9 mouse cellular contexts compared by ENCODE assay signal in the genomic region with DNA sequence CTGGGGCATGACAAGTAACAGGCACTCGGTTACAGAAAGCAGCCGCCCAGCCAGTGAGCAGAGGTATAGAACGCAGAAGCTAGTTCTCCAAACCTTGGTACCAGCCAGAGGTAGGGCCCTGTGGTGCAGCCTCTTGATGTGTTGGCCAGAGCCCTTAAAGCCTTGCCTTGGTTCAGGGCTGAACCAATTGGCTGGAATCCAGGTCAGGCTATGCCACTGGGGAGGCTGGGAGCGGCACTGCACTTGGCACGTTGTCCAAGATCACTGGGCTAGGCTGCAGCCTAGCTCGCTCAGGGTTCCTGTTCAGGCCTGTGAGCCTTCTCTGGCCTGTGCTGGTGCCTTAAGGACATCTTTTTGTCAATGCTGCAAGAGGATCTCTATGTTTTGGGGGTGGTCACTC. TPM values are rescaled to one million over a fixed set of nuclear protein-coding genes. Genes with fewer than 3 reads are reported as not detected.
A peak's percentile ranks its signal among the peaks of the same experiment; 100 is the strongest.
DNase-seq lines count a peak whose midpoint lies in the region; ATAC-seq and TF ChIP-seq lines count a peak whose summit lies in the region.
"Had no signal": no experiment of that assay in that cellular context is flagged by ENCODE, and none has a peak within 500 bp of the region (broad histone marks: within the 10 kb centered on the region; RNA-seq: fewer than 3 reads in every experiment).

No protein-coding gene starts in this region.

- no peaks in the 10 kb centered on the region; the same call in 1 of the 2 replicates for H3K9me3 ChIP-seq in intestine, embryonic 14.5 days (ENCODE audit: control insufficient read depth, low read length)
- H3K9me3 ChIP-seq in intestine, postnatal 0 days (ENCODE audit: control insufficient read depth) = no peaks in the 10 kb centered on the region
- H3K9me3 ChIP-seq in forebrain, embryonic 16.5 days (ENCODE audit: control insufficient read depth, low read length) = no peaks in the 10 kb centered on the region
- H3K9me3 ChIP-seq in lung, embryonic 14.5 days (ENCODE audit: low read depth, low read length) = no peaks in the 10 kb centered on the region
- H3K9me3 ChIP-seq: limb, embryonic 12.5 days had no signal

- intact Hi-C loops in heart, postnatal 36 days (cut with DNase I) = loop anchor here (2.0 to 10.0 kb wide), 4 partner anchors 77 to 399 kb away; a partner anchor contains a TSS

- H3K9ac ChIP-seq in intestine, embryonic 14.5 days (ENCODE audit: low read length) = no peak overlapping the region
- no peak overlapping the region for H3K9ac ChIP-seq in intestine, postnatal 0 days (ENCODE audit: low read depth, low read length)
- no peak overlapping the region for H3K9ac ChIP-seq in forebrain, embryonic 16.5 days (replicated peaks; ENCODE audit: low read depth, low read length)
- no peak overlapping the region for H3K9ac ChIP-seq in lung, embryonic 14.5 days
- H3K9ac ChIP-seq: limb, embryonic 12.5 days had no signal

- H3K4me3 ChIP-seq in intestine, embryonic 14.5 days (ENCODE audit: low read depth, low read length) = no peak overlapping the region
- no peak overlapping the region for H3K4me3 ChIP-seq in intestine, postnatal 0 days (ENCODE audit: low read depth, low read length)
- no peak overlapping the region for H3K4me3 ChIP-seq in forebrain, embryonic 16.5 days (replicated peaks; ENCODE audit: low read length)
- no peak overlapping the region for H3K4me3 ChIP-seq in lung, embryonic 14.5 days (ENCODE audit: low read depth, low read length)
- H3K4me3 ChIP-seq: limb, embryonic 12.5 days had no signal

- H3K27me3 ChIP-seq in intestine, embryonic 14.5 days (replicated peaks; ENCODE audit: control insufficient read depth, insufficient read depth, low read length) = no peaks in the 10 kb centered on the region
- no peaks in the 10 kb centered on the region for H3K27me3 ChIP-seq in intestine, postnatal 0 days (replicated peaks; ENCODE audit: control insufficient read depth, insufficient read depth, low read length)
- H3K27me3 ChIP-seq in forebrain, embryonic 16.5 days (replicated peaks; ENCODE audit: control insufficient read depth, insufficient read depth, low read length) = no peaks in the 10 kb centered on the region
- H3K27me3 ChIP-seq in lung, embryonic 14.5 days (ENCODE audit: insufficient read depth, low read length) = no peaks in the 10 kb centered on the region
- H3K27me3 ChIP-seq: limb, embryonic 12.5 days had no signal

- no peak for TF ChIP-seq CTCF in intestine, postnatal 0 days (IDR thresholded peaks at IDR 0.05; ENCODE audit: low read depth)
- no peak for TF ChIP-seq CTCF in lung, embryonic 14.5 days (IDR thresholded peaks at IDR 0.05; ENCODE audit: low read depth)

- H3K4me2 ChIP-seq in intestine, embryonic 14.5 days (ENCODE audit: low read length) = no peak overlapping the region
- no peak overlapping the region for H3K4me2 ChIP-seq in intestine, postnatal 0 days (replicated peaks; ENCODE audit: low read depth)
- no peak overlapping the region for H3K4me2 ChIP-seq in forebrain, embryonic 16.5 days (ENCODE audit: low read length)
- H3K4me2 ChIP-seq in lung, embryonic 14.5 days = no peak overlapping the region
- H3K4me2 ChIP-seq: limb, embryonic 12.5 days had no signal

- peaks cover 53% of the 10 kb centered on the region for H3K4me1 ChIP-seq in intestine, embryonic 14.5 days (replicated peaks; ENCODE audit: control insufficient read depth, insufficient read depth, low read length)
- peaks cover 15% of the 10 kb centered on the region for H3K4me1 ChIP-seq in intestine, postnatal 0 days (replicated peaks; ENCODE audit: control insufficient read depth, insufficient read depth, low read length)
- H3K4me1 ChIP-seq in forebrain, embryonic 16.5 days (replicated peaks; ENCODE audit: control insufficient read depth, insufficient read depth, low read length) = peaks cover 22% of the 10 kb centered on the region
- peaks cover 43% of the 10 kb centered on the region for H3K4me1 ChIP-seq in lung, embryonic 14.5 days (ENCODE audit: insufficient read depth)

- H3K36me3 ChIP-seq in intestine, embryonic 14.5 days (ENCODE audit: control insufficient read depth, insufficient read depth, low read length) = no peaks in the 10 kb centered on the region
- no peaks in the 10 kb centered on the region for H3K36me3 ChIP-seq in intestine, postnatal 0 days (ENCODE audit: control insufficient read depth, insufficient read depth)
- H3K36me3 ChIP-seq in forebrain, embryonic 16.5 days (ENCODE audit: control insufficient read depth, insufficient read depth) = no peaks in the 10 kb centered on the region
- no peaks in the 10 kb centered on the region for H3K36me3 ChIP-seq in lung, embryonic 14.5 days (ENCODE audit: insufficient read depth)
- H3K36me3 ChIP-seq: limb, embryonic 12.5 days had no signal

- ATAC-seq in intestine, embryonic 14.5 days (replicated peaks; ENCODE audit: low FRiP score, low TSS enrichment, low read depth) = no peak
- ATAC-seq in intestine, postnatal 0 days = no peak
- peak; percentile 32; the same call in 1 of the 2 replicates for ATAC-seq in forebrain, embryonic 16.5 days
- no peak for ATAC-seq in lung, embryonic 14.5 days (ENCODE audit: insufficient read depth)
- ATAC-seq in CD4-positive, CD25-positive, alpha-beta regulatory T cell, adult 4 months = no peak

- no peak for DNase-seq in intestine, embryonic 14.5 days (ENCODE audit: low spot score)
- peak; percentile 87 for DNase-seq in adrenal gland, adult 8-10 months
- DNase-seq in heart, postnatal 36 days = peak; percentile 60 to 65
- peak; percentile 65 for DNase-seq in lung, embryonic 14.5 days
- DNase-seq in urinary bladder, adult 2 months (ENCODE audit: low spot score) = peak; percentile 49

- 72% methylated on average over 6 of the region's 6 CpGs for WGBS in intestine, embryonic 14.5 days
- 61% methylated on average over 6 of the region's 6 CpGs for WGBS in intestine, postnatal 0 days
- WGBS in forebrain, embryonic 16.5 days = 54% methylated on average over 6 of the region's 6 CpGs
- 61% methylated on average over 6 of the region's 6 CpGs for WGBS in lung, embryonic 14.5 days

- 0 out of 2 replicates have a peak overlapping the region, but pooled peaks have one; percentile 30 for H3K27ac ChIP-seq in intestine, embryonic 14.5 days (ENCODE audit: low read depth)
- no peak overlapping the region for H3K27ac ChIP-seq in intestine, postnatal 0 days (ENCODE audit: low read depth, low read length)
- H3K27ac ChIP-seq in forebrain, embryonic 16.5 days (ENCODE audit: low read length) = no peak overlapping the region
- peak overlapping the region; percentile 7; the same call in 1 of the 2 replicates for H3K27ac ChIP-seq in lung, embryonic 14.5 days (ENCODE audit: low read depth)

RNA-seq across cellular contexts. Expression of a gene that starts 34.6 kb away (rescaled TPM):
- polyA plus RNA-seq in intestine, embryonic 14.5 days (2014; fragmentation: Nextera tagmentation; extraction: Ambion mirVana) = not detected in 2 replicates
- polyA plus RNA-seq in intestine, postnatal 0 days (2015; fragmentation: Nextera tagmentation; extraction: Ambion mirVana) = 0.29 TPM in 1 of 2 replicates, not detected in the other
- not detected for total RNA-seq in adrenal gland, adult 8-10 months (2022)
- 0.48 TPM in 1 of 2 replicates, not detected in the other for polyA plus RNA-seq in forebrain, embryonic 16.5 days (2015; fragmentation: Nextera tagmentation; extraction: Ambion mirVana)
- total RNA-seq in heart, postnatal 36 days (2021) = not detected
- polyA plus RNA-seq in lung, embryonic 14.5 days (2014; fragmentation: Nextera tagmentation; extraction: Ambion mirVana) = not detected in 2 replicates
- polyA plus RNA-seq in urinary bladder, adult 2 months (2012; rRNA removed) = not detected in 2 replicates
- not detected for polyA plus RNA-seq in CD4-positive, CD25-positive, alpha-beta regulatory T cell, adult 4 months (2017; shearing (Covaris generic))
- polyA plus RNA-seq: limb, embryonic 12.5 days had no signal

Comparison
In these comparisons a context has a peak if more than half of its experiments do, and no peak if none do; other contexts are left out.
1. H3K27ac ChIP-seq: peak in intestine, embryonic 14.5 days (single experiment) and lung, embryonic 14.5 days (single experiment); none in intestine, postnatal 0 days (single experiment) and forebrain, embryonic 16.5 days (single experiment).